Mouse (Mus musculus): ENCODE results near the gene Fndc3b.

DNA sequence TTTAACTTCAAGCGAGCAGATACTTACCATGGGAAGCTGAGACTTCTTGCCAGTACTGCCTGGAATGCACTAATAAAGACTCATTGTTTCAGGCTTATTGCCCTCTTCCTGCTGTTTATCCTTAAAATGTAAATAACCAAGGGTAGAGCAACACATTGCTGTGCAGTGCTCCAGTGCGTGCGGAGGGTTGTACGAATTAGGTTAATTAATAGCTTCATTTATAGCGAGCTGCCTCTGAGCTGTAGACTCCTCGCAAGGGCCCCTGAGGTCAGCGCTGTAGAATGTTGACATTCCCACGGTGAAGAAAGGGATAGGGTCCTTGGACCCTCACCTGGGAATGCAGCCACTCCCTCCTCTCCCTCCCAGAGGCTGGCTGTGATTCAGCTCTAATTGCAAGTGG is 13.1 kb upstream of the Fndc3b start:
- TF ChIP-seq CTCF (IDR thresholded peaks at IDR 0.05; ENCODE audit: control insufficient read depth, insufficient read depth, insufficient read length) (no peak), MYOG (IDR thresholded peaks at IDR 0.05; ENCODE audit: control insufficient read depth, extremely low read depth, insufficient read length) (no peak), CEBPB (IDR thresholded peaks at IDR 0.05; ENCODE audit: low read depth) (no peak)

Data from C2C12 (cell line).